Mouse (Mus musculus): ENCODE measurements around the gene Kri1.
"Not testable (repeated sequence)": the region's sequence is repeated elsewhere in the genome, so short reads cannot be mapped to it uniquely, and the experiment has no call there.

Kri1 gene

GRCm38 (mm10) chr9:21316696-21317095 is 28.9 kb upstream of the Kri1 start:
- in situ Hi-C loops (cut with MboI; ENCODE audit: low sequenced_read_pairs) = loop anchor here (5.0 kb wide), 1 partner anchor 36 kb away; no protein-coding TSS in a partner anchor

- in situ Hi-C loops (cut with MboI; ENCODE audit: low sequenced_read_pairs) = loop anchor here (5.0 kb wide), 1 partner anchor 37 kb away; no protein-coding TSS in a partner anchor
These were observed 27.7 kb upstream of the Kri1 start for GRCm38 (mm10) chr9:21315421-21315820.

GRCm38 (mm10) chr9:21314367-21315140 is 26.8 kb upstream of the Kri1 start:
- in situ Hi-C loops (cut with MboI; ENCODE audit: low sequenced_read_pairs) = loop anchor here (5.0 kb wide), 1 partner anchor 38 kb away; no protein-coding TSS in a partner anchor

GRCm38 (mm10) chr9:21313394-21313793 is 25.6 kb upstream of the Kri1 start:
- in situ Hi-C loops (cut with MboI; ENCODE audit: low sequenced_read_pairs) = no loop called here

DNA sequence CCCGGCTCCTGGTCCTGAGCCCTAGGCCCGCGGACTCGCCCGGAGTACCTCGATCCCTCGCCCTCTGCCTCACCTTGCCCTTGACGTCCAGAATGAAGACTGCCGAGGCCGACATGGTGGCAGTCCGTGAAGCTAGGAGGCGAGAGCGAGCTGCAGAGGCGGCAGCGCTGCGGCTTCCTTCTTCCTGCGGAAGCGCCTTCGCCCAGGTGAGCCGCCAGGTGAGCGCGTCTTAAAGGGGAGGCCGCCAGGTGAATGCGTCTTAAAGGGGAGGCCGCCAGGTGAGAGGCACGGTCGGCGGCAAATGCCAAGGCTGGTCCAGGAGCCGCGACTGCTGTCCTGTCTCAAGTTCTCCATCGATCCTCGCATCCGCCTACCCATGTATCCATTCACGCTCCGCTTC is 24.4 kb upstream of the Kri1 start, which contains the start of gene Ap1m2:
TSS of gene Ap1m2 (minus strand) at position 204 of the 400 bp plus-strand sequence.
- in situ Hi-C loops (cut with MboI; ENCODE audit: low sequenced_read_pairs) = no loop called here

- in situ Hi-C loops (cut with MboI; ENCODE audit: low sequenced_read_pairs) = no loop called here
These were observed 23.9 kb upstream of the Kri1 start for GRCm38 (mm10) chr9:21311695-21312094.

DNA sequence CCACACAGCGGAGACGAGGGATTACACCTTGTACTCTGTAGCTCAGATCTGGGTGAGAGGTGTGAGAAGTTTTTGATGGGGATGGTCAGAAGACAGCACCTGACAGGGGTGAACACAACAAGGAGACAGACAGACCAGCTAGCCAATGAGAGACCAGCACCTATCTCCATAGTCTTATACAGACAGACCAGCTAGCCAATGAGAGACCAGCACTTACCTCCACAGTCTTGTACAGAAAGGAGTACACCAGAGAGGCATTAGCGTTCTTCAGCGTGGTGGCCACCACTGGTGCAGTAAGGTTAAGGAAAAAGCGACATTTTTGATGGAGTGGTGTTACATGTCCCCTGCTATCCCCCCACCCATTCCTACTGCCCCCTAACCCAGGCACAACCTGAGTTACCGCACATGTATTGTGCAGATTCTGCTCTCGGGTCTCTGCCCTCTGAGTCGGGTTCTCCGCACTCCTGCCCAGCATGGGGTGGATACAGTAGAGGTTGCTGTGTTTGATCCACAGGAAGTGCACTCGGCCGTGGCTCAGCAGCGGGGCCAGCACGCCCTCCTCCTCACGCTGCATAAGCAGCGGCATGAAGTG is 21.5 kb upstream of the Kri1 start:
- in situ Hi-C loops (cut with MboI; ENCODE audit: low sequenced_read_pairs) = no loop called here

DNA sequence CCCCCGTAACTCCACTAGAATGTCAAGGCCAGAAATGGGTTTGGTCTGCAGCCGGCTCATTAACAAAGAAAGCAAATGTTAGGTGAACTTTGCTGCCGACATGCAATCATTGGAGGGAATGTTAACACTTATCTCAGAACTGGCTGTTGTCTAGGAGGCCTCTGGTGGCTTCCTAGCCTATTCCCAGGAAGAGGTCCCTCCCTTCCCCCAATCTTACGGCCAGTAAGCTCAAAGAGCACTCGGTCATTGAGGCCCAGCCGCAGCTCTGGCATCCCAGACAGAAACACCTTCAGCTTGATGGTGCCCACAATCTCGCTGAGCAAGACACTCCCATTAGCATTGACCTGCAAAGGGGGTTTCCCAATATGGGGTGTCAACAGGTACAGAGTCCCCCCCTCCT is 17.3 kb upstream of the Kri1 start:
- in situ Hi-C loops (cut with MboI; ENCODE audit: low sequenced_read_pairs) = no loop called here

DNA sequence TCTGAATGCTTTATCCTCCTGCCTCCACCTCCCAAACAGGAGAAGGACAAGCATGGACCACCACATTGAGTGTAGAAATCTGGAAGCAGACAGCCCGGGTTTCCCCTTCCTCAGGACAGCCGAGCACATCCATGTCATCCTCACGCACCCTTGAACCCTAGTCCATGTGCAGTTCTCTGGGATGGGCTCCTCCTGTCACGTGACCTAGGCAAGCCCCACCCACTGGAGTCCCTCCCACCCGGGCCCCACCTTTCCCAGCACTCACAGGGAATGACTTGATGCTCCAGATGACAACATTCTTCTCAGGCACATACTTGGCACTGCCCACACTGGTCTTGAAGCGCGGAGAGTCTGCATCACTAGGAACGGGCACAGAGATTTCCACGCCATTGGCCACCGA is 11.2 kb upstream of the Kri1 start:
- in situ Hi-C loops (cut with MboI; ENCODE audit: low sequenced_read_pairs) = no loop called here

GRCm38 (mm10) chr9:21292271-21292670 is 4.5 kb upstream of the Kri1 start:
- in situ Hi-C loops (cut with MboI; ENCODE audit: low sequenced_read_pairs) = no loop called here

DNA sequence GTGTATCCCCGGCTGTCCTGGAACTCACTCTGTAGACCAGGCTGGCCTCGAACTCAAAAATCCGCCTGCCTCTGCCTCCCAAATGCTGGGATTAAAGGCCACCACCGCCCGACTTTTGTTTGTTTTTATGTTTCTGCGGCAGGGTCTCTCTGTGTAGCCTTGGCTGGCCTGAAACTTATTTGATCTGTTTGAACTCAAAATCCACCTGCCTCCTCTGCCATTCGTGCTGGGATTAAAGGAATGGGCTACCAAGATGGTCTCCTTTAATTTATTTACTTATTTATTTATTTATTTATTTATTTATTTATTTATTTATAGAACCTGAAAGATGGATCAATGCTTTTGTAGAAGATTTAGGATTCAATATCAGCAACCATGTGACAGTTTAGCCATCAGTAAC is 4.1 kb upstream of the Kri1 start:
- in situ Hi-C loops (cut with MboI; ENCODE audit: low sequenced_read_pairs) = not testable (repeated sequence)

- in situ Hi-C loops (cut with MboI; ENCODE audit: low sequenced_read_pairs) = no loop called here
These were observed 3.4 kb upstream of the Kri1 start, which contains the start of gene Cdkn2d for GRCm38 (mm10) chr9:21291022-21291787. Cdkn2d (minus strand) TSS chr9:21291407.

GRCm38 (mm10) chr9:21290589-21290988 is 2.8 kb upstream of the Kri1 start:
- in situ Hi-C loops (cut with MboI; ENCODE audit: low sequenced_read_pairs) = no loop called here

DNA sequence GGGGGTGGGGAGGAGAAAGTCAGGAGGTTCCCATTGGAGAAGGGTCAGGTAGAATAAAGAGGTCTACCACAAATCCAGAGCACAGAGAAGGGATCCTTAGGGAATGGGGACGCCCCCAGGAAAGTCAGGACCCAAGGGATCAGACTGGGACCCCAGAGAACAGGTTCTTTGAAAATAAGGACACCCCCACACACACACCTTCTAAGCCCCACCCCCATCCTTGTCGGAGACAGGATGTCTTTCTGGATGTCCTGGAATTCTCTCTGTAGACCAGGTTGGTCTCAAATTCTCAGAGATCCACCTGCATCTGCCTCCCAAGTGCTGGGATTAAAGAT is 1.5 kb upstream of the Kri1 start:
- in situ Hi-C loops (cut with MboI; ENCODE audit: low sequenced_read_pairs) = no loop called here

- in situ Hi-C loops (cut with MboI; ENCODE audit: low sequenced_read_pairs) = no loop called here
These were observed 901 bp upstream of the Kri1 start for GRCm38 (mm10) chr9:21288404-21289336.

DNA sequence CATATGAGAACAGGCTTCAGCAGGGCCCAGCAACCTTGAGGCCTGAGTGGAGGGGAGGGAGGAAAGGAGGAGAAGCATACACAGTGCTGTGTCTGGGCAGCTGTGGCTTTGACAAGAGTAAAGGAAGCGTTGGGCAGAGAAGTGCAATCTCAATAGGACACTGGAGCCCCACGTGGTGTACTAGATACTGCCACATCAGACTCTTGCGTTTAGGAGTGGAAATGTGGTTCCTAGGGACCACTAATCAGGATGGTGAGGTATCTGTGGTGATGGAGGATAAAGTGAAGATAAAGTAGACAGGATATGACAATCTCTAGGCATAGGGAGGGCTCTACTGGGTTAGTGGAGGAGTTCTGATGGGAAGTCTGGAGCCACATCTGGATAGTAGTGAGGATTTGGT is 1.0 kb downstream of the Kri1 start:
- in situ Hi-C loops (cut with MboI; ENCODE audit: low sequenced_read_pairs) = no loop called here

GRCm38 (mm10) chr9:21283994-21284393 is 3.8 kb downstream of the Kri1 start:
- in situ Hi-C loops (cut with MboI; ENCODE audit: low sequenced_read_pairs) = no loop called here

GRCm38 (mm10) chr9:21283591-21283990 is 4.2 kb downstream of the Kri1 start:
- in situ Hi-C loops (cut with MboI; ENCODE audit: low sequenced_read_pairs) = no loop called here

GRCm38 (mm10) chr9:21277776-21278175 is 10.0 kb downstream of the Kri1 start:
- in situ Hi-C loops (cut with MboI; ENCODE audit: low sequenced_read_pairs) = no loop called here

DNA sequence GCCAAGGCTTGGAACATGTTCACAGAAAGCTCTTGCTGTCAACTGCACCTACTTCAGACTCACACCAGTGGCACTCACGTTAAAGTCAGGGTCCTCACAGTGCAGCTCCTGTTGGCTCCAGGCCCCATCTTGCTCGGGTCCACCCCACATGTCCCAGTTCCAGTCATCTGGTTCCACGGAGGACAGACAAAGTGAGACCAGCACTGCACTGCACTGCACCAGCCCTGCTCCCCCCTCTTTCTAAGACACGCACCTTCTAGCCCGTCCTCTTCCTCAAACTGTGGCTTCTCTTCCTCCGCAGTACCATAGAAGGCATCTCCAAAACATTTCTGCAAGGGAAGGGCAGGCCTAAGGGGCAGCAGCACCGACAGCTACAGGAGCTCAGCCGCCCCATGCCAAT is 11.5 kb downstream of the Kri1 start:
- in situ Hi-C loops (cut with MboI; ENCODE audit: low sequenced_read_pairs) = no loop called here

DNA sequence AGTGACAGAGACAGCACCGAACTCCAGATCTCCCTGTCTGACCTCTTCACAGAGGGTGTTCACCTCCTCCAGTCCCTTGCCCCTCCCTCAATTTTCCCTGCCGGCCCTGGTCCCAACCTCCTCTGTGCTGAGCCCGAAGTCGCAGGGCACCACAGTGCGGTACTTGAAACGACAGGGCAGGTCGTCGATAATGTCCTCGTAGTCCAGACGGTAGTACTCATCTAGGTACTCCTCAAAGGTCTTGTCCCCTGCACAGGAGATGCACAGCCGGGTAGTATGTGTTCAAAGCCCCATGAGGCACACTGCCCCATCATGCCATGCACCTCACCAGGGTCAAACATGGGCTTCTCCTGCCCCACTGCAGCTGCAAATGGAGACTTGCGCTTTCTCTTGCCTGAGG is 12.0 kb downstream of the Kri1 start:
- in situ Hi-C loops (cut with MboI; ENCODE audit: low sequenced_read_pairs) = no loop called here
